Mouse (Mus musculus) regulatory T cell (primary cell): ENCODE measurements around the gene Pars2.

Experiments used
- in situ Hi-C: fragments of 300-600 bp; cut with MboI, MseI; formaldehyde crosslinking; loops from one replicate; pipeline ENCODE4 v1.15.1; 2025; ENCODE audit warnings: high pct_unique_total_duplicates

The Pars2 gene

DNA sequence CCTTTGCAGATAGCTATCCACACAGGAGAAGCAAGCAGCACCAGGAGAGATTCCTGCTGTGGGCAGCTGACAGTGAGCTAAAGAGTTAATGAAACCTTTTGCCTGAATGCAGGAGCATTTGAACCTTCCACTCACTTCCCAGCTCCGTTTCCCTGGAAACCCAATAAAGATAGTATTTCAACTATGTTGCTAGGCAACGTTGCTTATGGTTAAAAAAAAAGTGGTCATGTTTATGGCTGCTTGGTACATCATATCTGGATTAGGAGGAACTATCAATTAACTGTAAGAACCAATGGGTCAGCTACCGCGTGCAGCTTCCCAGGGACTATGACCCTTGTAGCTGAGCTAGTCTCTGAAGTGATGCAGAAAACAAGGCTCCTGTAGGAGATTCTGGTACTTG, 49.9 kb downstream of the Pars2 start:
- in situ Hi-C loops = no loop called here

DNA sequence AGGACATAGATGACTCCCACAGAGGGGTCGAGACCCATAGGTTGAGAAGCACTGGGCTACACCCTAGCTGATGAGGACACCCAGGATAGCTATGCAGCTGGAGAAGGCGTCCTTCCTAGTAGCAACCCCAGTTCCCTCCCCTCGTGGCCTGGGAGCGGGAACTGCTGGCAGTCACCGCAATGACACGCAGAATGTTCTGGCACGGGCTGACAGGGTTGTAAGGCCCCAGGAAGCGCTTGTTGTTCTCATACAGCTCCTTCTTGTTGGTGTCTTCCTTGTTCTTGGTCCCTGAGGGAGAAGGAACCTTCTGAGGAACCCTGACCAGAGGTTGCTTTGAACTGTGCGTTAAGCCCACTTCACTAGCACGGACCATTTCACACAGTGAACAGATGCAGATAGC, 53.1 kb downstream of the Pars2 start:
- in situ Hi-C loops = no loop called here

DNA sequence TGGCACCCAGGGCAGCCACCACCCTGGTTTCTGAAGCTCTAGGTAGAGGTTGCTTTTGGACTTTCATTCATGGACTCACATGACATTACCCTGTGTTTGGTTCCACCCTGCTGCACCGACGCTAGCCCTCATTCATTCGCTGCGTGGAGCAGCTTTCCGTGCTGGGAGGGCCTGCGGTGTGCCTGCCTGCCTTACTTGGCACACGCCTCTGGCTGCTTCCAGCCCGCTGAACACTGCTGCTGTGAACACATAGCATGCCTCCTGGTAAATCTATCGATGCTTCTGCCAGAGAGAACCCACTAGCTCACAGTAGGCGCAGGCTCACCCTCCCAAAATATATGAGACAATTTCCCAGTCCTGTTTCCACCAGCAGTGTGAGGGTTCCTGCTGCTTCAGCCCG, 53.5 kb downstream of the Pars2 start:
- in situ Hi-C loops = no loop called here
